Mouse (Mus musculus) MEL (cell line): Measurements from ENCODE around the gene Comtd1. TPM values are rescaled to one million over a fixed set of nuclear protein-coding genes. Genes with fewer than 3 reads are reported as not detected.

Experiments
- DNase-seq: peaks from one replicate; pipeline ENCODE4 v3.0.0; 2011; ENCODE audit warnings: low read depth, low spot score
- H3K27ac ChIP-seq: 2 replicates; pipeline ENCODE4 v1.5.1; 2012; ENCODE audit warnings: low read depth, mild to moderate bottlenecking, control low read depth, low read length, moderate library complexity; ENCODE audit not compliant: control insufficient read depth
- H3K27me3 ChIP-seq, 2 experiments: fragments of 150-350 bp in 1 of 2; sonication (generic) in 1 of 2; 2 replicates each; pipeline ENCODE4 v1.6.1; 2012; ENCODE audit warnings: low read length in 2 of 2, mild to moderate bottlenecking in 2 of 2, improper control_type of control experiment in 1 of 2, moderate library complexity in 1 of 2; ENCODE audit not compliant: insufficient read depth in 2 of 2, control insufficient read depth in 1 of 2
- H3K36me3 ChIP-seq, 2 experiments: 2 replicates each; pipeline ENCODE4 v1.6.1; 2012 to 2014; ENCODE audit warnings: low read length in 2 of 2, improper control_type of control experiment in 1 of 2, inconsistent platforms in 1 of 2, mild to moderate bottlenecking in 1 of 2; ENCODE audit not compliant: insufficient read depth in 2 of 2, control insufficient read depth in 1 of 2
- H3K4me1 ChIP-seq, 2 experiments: fragments of 150-350 bp in 1 of 2; sonication (generic) in 1 of 2; 2 replicates each; pipeline ENCODE4 v1.6.1; 2012; ENCODE audit warnings: low read length in 2 of 2, improper control_type of control experiment in 1 of 2, mild to moderate bottlenecking in 1 of 2; ENCODE audit not compliant: insufficient read depth in 2 of 2, control insufficient read depth in 1 of 2
- H3K4me3 ChIP-seq, 2 experiments: fragments of 150-350 bp in 1 of 2; sonication (generic) in 1 of 2; 2 replicates each; pipeline ENCODE4 v1.5.1; 2012; ENCODE audit warnings: low read depth in 2 of 2, low read length in 2 of 2, mild to moderate bottlenecking in 2 of 2, moderate library complexity in 2 of 2, control low read depth in 1 of 2, improper control_type of control experiment in 1 of 2; ENCODE audit not compliant: control insufficient read depth in 1 of 2, insufficient read depth in 1 of 2
- H3K79me2 ChIP-seq: 2 replicates; pipeline ENCODE4 v1.6.1; 2012; ENCODE audit warnings: mild to moderate bottlenecking, low read length, moderate library complexity; ENCODE audit not compliant: control insufficient read depth, poor library complexity, insufficient read depth
- H3K9ac ChIP-seq: 2 replicates; pipeline ENCODE4 v1.6.1; 2012; ENCODE audit warnings: low read depth, mild to moderate bottlenecking, control low read depth, low read length, moderate library complexity; ENCODE audit not compliant: control insufficient read depth, poor library complexity, severe bottlenecking
- H3K9me3 ChIP-seq: fragments of 150-350 bp; sonication (generic); replicated peaks from 2 replicates; pipeline ENCODE4 v1.6.1; 2012; ENCODE audit warnings: mild to moderate bottlenecking, low read length, improper control_type of control experiment, moderate library complexity; ENCODE audit not compliant: insufficient read depth
- BHLHE40 ChIP-seq: IDR thresholded peaks from 2 replicates; pipeline ENCODE4 v1.6.1; 2012; ENCODE audit warnings: low read depth, mild to moderate bottlenecking, inconsistent platforms, low read length, improper control_type of control experiment, borderline replicate concordance
- CHD1 ChIP-seq: IDR thresholded peaks from 2 replicates; pipeline ENCODE4 v1.6.1; 2012; ENCODE audit warnings: low read depth, mild to moderate bottlenecking, inconsistent platforms, low read length, improper control_type of control experiment
- CHD2 ChIP-seq: IDR thresholded peaks from 2 replicates; pipeline ENCODE4 v1.6.1; 2011; ENCODE audit warnings: low read length, improper control_type of control experiment
- CTCF ChIP-seq, 3 experiments: IDR thresholded peaks in 2 of 3; conservative IDR thresholded peaks in 1 of 3; 2 replicates each; pipeline ENCODE4 v1.5.1; 2011 to 2012; ENCODE audit warnings: low read length in 3 of 3, low read depth in 2 of 3, mild to moderate bottlenecking in 2 of 3, improper control_type of control experiment in 1 of 3, inconsistent platforms in 1 of 3, mixed read lengths in 1 of 3, moderate library complexity in 1 of 3; ENCODE audit not compliant: control insufficient read depth in 1 of 3, insufficient read depth in 1 of 3, poor library complexity in 1 of 3, severe bottlenecking in 1 of 3
- E2F4 ChIP-seq: IDR thresholded peaks from 2 replicates; pipeline ENCODE4 v1.6.1; 2011; ENCODE audit warnings: low read depth, low read length, improper control_type of control experiment, borderline replicate concordance
- ETS1 ChIP-seq: IDR thresholded peaks from 2 replicates; pipeline ENCODE4 v1.6.1; 2012; ENCODE audit warnings: low read depth, mild to moderate bottlenecking, inconsistent platforms, low read length, improper control_type of control experiment, moderate library complexity
- GABPA ChIP-seq: IDR thresholded peaks from 2 replicates; pipeline ENCODE4 v1.6.1; 2012; ENCODE audit warnings: low read depth, mild to moderate bottlenecking, inconsistent platforms, low read length, improper control_type of control experiment, moderate library complexity
- GATA1 ChIP-seq: IDR thresholded peaks from 2 replicates; pipeline ENCODE4 v1.6.1; 2011; ENCODE audit warnings: low read depth, low read length, improper control_type of control experiment
- HCFC1 ChIP-seq: IDR thresholded peaks from 2 replicates; pipeline ENCODE4 v1.6.1; 2012; ENCODE audit warnings: low read depth, mild to moderate bottlenecking, inconsistent platforms, low read length, improper control_type of control experiment, moderate library complexity
- JUND ChIP-seq: IDR thresholded peaks from 2 replicates; pipeline ENCODE4 v1.6.1; 2011; ENCODE audit warnings: low read depth, mild to moderate bottlenecking, improper control_type of control experiment, low read length
- KAT2A ChIP-seq: conservative IDR thresholded peaks from 2 replicates; pipeline ENCODE4 v1.6.1; 2012; ENCODE audit warnings: low read depth, low read length, improper control_type of control experiment, inconsistent platforms
- MAFK ChIP-seq: IDR thresholded peaks from 2 replicates; pipeline ENCODE4 v1.6.1; 2011; ENCODE audit warnings: low read depth, mild to moderate bottlenecking, low read length, improper control_type of control experiment, borderline replicate concordance
- MAX ChIP-seq: IDR thresholded peaks from 2 replicates; pipeline ENCODE4 v1.6.1; 2011; ENCODE audit warnings: low read length, improper control_type of control experiment
- MAZ ChIP-seq: IDR thresholded peaks from 2 replicates; pipeline ENCODE4 v1.6.1; 2012; ENCODE audit warnings: low read depth, mild to moderate bottlenecking, inconsistent platforms, low read length, improper control_type of control experiment
- MEF2A ChIP-seq: IDR thresholded peaks from 2 replicates; pipeline ENCODE4 v1.6.1; 2014; ENCODE audit warnings: low read depth, mild to moderate bottlenecking, inconsistent platforms, low read length, improper control_type of control experiment; ENCODE audit not compliant: poor library complexity, insufficient replicate concordance, severe bottlenecking; ENCODE audit errors: extremely low read depth
- MXI1 ChIP-seq: IDR thresholded peaks from 2 replicates; pipeline ENCODE4 v1.6.1; 2011; ENCODE audit warnings: mild to moderate bottlenecking, low read depth, low read length, improper control_type of control experiment
- MYB ChIP-seq: IDR thresholded peaks from 2 replicates; pipeline ENCODE4 v1.6.1; 2011; ENCODE audit warnings: mild to moderate bottlenecking, low read depth, low read length, improper control_type of control experiment
- MYC ChIP-seq: IDR thresholded peaks from 2 replicates; pipeline ENCODE4 v1.6.1; 2011; ENCODE audit warnings: low read depth, mild to moderate bottlenecking, low read length, improper control_type of control experiment, moderate library complexity
- NRF1 ChIP-seq: IDR thresholded peaks from 2 replicates; pipeline ENCODE4 v1.6.1; 2014; ENCODE audit warnings: low read depth, mild to moderate bottlenecking, inconsistent platforms, low read length, improper control_type of control experiment, moderate library complexity; ENCODE audit not compliant: poor library complexity, insufficient read depth, severe bottlenecking
- POLR2A ChIP-seq, 2 experiments: IDR thresholded peaks; 2 replicates each; pipeline ENCODE4 v1.6.1; 2011 to 2012; ENCODE audit warnings: low read length in 2 of 2, mild to moderate bottlenecking in 2 of 2, control low read depth in 1 of 2, improper control_type of control experiment in 1 of 2, low read depth in 1 of 2, moderate library complexity in 1 of 2; ENCODE audit not compliant: control insufficient read depth in 1 of 2, insufficient read depth in 1 of 2, poor library complexity in 1 of 2
- POLR2AphosphoS2 ChIP-seq: IDR thresholded peaks from 2 replicates; pipeline ENCODE4 v1.6.1; 2011; ENCODE audit warnings: low read length, improper control_type of control experiment
- POLR2AphosphoS5 ChIP-seq: IDR thresholded peaks from 2 replicates; pipeline ENCODE4 v1.6.1; 2012; ENCODE audit warnings: low read depth, borderline replicate concordance, mild to moderate bottlenecking, inconsistent platforms, low read length, moderate library complexity, mixed read lengths
- RAD21 ChIP-seq: IDR thresholded peaks from 2 replicates; pipeline ENCODE4 v1.6.1; 2011; ENCODE audit warnings: mild to moderate bottlenecking, low read depth, low read length, improper control_type of control experiment
- RCOR1 ChIP-seq: IDR thresholded peaks from 2 replicates; pipeline ENCODE4 v1.6.1; 2012; ENCODE audit warnings: low read depth, mild to moderate bottlenecking, inconsistent platforms, low read length, improper control_type of control experiment
- SIN3A ChIP-seq: IDR thresholded peaks from 2 replicates; pipeline ENCODE4 v1.6.1; 2012; ENCODE audit warnings: low read length, improper control_type of control experiment, inconsistent platforms
- SMC3 ChIP-seq: IDR thresholded peaks from 2 replicates; pipeline ENCODE4 v1.6.1; 2011; ENCODE audit warnings: low read depth, low read length, improper control_type of control experiment
- TAL1 ChIP-seq: IDR thresholded peaks from 2 replicates; pipeline ENCODE4 v1.6.1; 2012; ENCODE audit warnings: mild to moderate bottlenecking, inconsistent platforms, low read length, moderate library complexity, mixed read lengths
- TBP ChIP-seq: IDR thresholded peaks from 2 replicates; pipeline ENCODE4 v1.8.0; 2011; ENCODE audit warnings: low read depth, low read length, improper control_type of control experiment
- TCF12 ChIP-seq: IDR thresholded peaks from 2 replicates; pipeline ENCODE4 v1.6.1; 2014; ENCODE audit warnings: low read depth, mild to moderate bottlenecking, inconsistent platforms, low read length, improper control_type of control experiment, moderate library complexity
- UBTF ChIP-seq: IDR thresholded peaks from 2 replicates; pipeline ENCODE4 v1.6.1; 2012; ENCODE audit warnings: low read depth, mild to moderate bottlenecking, inconsistent platforms, low read length, improper control_type of control experiment, moderate library complexity, borderline replicate concordance; ENCODE audit not compliant: insufficient read depth
- ZC3H11A ChIP-seq: IDR thresholded peaks from 2 replicates; pipeline ENCODE4 v1.6.1; 2012; ENCODE audit warnings: low read depth, mild to moderate bottlenecking, inconsistent platforms, low read length, improper control_type of control experiment
- ZKSCAN1 ChIP-seq: IDR thresholded peaks from 2 replicates; pipeline ENCODE4 v1.6.1; 2012; ENCODE audit warnings: low read depth, mild to moderate bottlenecking, inconsistent platforms, low read length, improper control_type of control experiment, moderate library complexity
- ZMIZ1 ChIP-seq: IDR thresholded peaks from 2 replicates; pipeline ENCODE4 v1.6.1; 2012; ENCODE audit warnings: low read depth, mild to moderate bottlenecking, inconsistent platforms, low read length, improper control_type of control experiment, moderate library complexity
- ZNF384 ChIP-seq: IDR thresholded peaks from 2 replicates; pipeline ENCODE4 v1.6.1; 2012; ENCODE audit warnings: low read depth, mild to moderate bottlenecking, inconsistent platforms, low read length, improper control_type of control experiment
- polyA plus RNA-seq, 2 experiments: library from polyadenylated mRNA; stranded (reverse) in 1 of 2; unstranded in 1 of 2; fragments of >175 nt in 1 of 2; fragments of >200 nt in 1 of 2; gene quantifications; 2 replicates each; pipeline versions ENCODE4 v1.2.1 to v1.2.4; 2012; ENCODE audit warnings: low replicate concordance in 2 of 2, low read depth in 1 of 2; ENCODE audit not compliant: insufficient read length in 2 of 2, insufficient read depth in 1 of 2, missing spikeins in 1 of 2
- total RNA-seq: library from RNA; depleted of rRNA; stranded (reverse); fragments of 300-350 nt; gene quantifications from 2 replicates; pipeline ENCODE4 v1.2.3, GENCODE M21; 2012

The Comtd1 gene
- total and polyA plus RNA-seq, 3 experiments, result 35.7 to 36.4 TPM; not detected in 1

GRCm38 (mm10) chr14:21823897-21824296 lies 24.9 kb downstream of the Comtd1 start (continued):
- TF ChIP-seq TBP (no peak), CHD2 (no peak), UBTF (no peak), ZKSCAN1 (no peak)
- TF ChIP-seq, all 39 proteins: peak for 0

GRCm38 (mm10) chr14:21822795-21823374 lies 25.9 kb downstream of the Comtd1 start:
- H3K79me2 ChIP-seq, result no peaks in the 10 kb centered on the region
- H3K9me3 ChIP-seq, result no peaks in the 10 kb centered on the region
- H3K36me3 ChIP-seq, result peaks cover 0 to 15% of the 10 kb centered on the region in 2 experiments; a peak in 2 of 4 replicates
- H3K27ac ChIP-seq, result peak overlapping the region; percentile 89
- peak overlapping the region; percentile 60 for H3K9ac ChIP-seq
- peak; percentile 91 for DNase-seq
- H3K4me3 ChIP-seq, result peak overlapping the region; percentile 5 to 17
- no peaks in the 10 kb centered on the region for H3K27me3 ChIP-seq
- H3K4me1 ChIP-seq, result peaks cover 6 to 12% of the 10 kb centered on the region in 2 experiments
- TF ChIP-seq SMC3 (no peak), POLR2AphosphoS5 (no peak), MAZ (no peak), MAFK (no peak), ZKSCAN1 (no peak), JUND (no peak), SIN3A (peak; percentile 73), KAT2A (no peak), BHLHE40 (no peak), CHD1 (no peak), HCFC1 (no peak), ETS1 (peak; percentile 84), ZNF384 (no peak), GABPA (0 out of 2 replicates have a peak, but pooled peaks have one; percentile 18), RCOR1 (no peak), MAX (peak; percentile 21; the same call in 1 of the 2 replicates), ZMIZ1 (no peak), TBP (peak; percentile 80), POLR2AphosphoS2 (peak; percentile 48; the same call in 1 of the 2 replicates), NRF1 (no peak), MEF2A (no peak), CTCF (IDR thresholded peaks at IDR 0.05 in 2 of 3, conservative IDR thresholded peaks at IDR 0.05 in 1 of 3; ENCODE audit: control insufficient read depth in 1 of 3, insufficient read depth in 1 of 3, low read depth in 2 of 3, low read length in 3 of 3, poor library complexity in 1 of 3, severe bottlenecking in 1 of 3) (no peak), RAD21 (no peak), TAL1 (peak; percentile 91), POLR2A (IDR thresholded peaks at IDR 0.05; ENCODE audit: control insufficient read depth in 1 of 2, insufficient read depth in 1 of 2, low read depth in 1 of 2, low read length in 2 of 2, poor library complexity in 1 of 2) (peak; percentile 30 to 65; a peak in 2 of 4 replicates), MYC (0 out of 2 replicates have a peak, but pooled peaks have one; percentile 47), GATA1 (peak; percentile 84), ZC3H11A (0 out of 2 replicates have a peak, but pooled peaks have one; percentile 5), CHD2 (no peak), MXI1 (peak; percentile 58), E2F4 (no peak), TCF12 (peak; percentile 80), MYB (peak; percentile 78)
